Mouse (Mus musculus) thymus, adult 2 months (tissue): ENCODE measurements around the gene Nsmce1.

ENCODE experiments used
- CTCF ChIP-seq: fragments of 200-500 bp; IDR thresholded peaks from 2 replicates; pipeline ENCODE4 v1.5.1; 2012; ENCODE audit warnings: mild to moderate bottlenecking, control low read depth, low read length, moderate library complexity, borderline replicate concordance; ENCODE audit not compliant: control insufficient read depth, poor library complexity, insufficient read depth; ENCODE audit errors: extremely low read depth
- POLR2A ChIP-seq: fragments of 200-500 bp; IDR thresholded peaks from 2 replicates; pipeline ENCODE4 v1.6.1; 2012; ENCODE audit warnings: mild to moderate bottlenecking, low read length, control low read depth, moderate library complexity; ENCODE audit not compliant: control insufficient read depth, poor library complexity, insufficient read depth; ENCODE audit errors: extremely low read depth

- TF ChIP-seq CTCF: no peak
- no peak for TF ChIP-seq POLR2A
Measured at GRCm38 (mm10) chr7:125492551-125492950, 1.2 kb upstream of the Nsmce1 start.
